Mouse (Mus musculus) spleen, embryonic (tissue): ENCODE results near the gene Ssh1.

Experiments used
- CTCF ChIA-PET: fragments of 350-600 bp; sonication (Branson Sonifier 250); formaldehyde crosslinking; loops from one replicate; lab custom pipeline; 2022; lab: Charles Lee

Ssh1 gene

DNA sequence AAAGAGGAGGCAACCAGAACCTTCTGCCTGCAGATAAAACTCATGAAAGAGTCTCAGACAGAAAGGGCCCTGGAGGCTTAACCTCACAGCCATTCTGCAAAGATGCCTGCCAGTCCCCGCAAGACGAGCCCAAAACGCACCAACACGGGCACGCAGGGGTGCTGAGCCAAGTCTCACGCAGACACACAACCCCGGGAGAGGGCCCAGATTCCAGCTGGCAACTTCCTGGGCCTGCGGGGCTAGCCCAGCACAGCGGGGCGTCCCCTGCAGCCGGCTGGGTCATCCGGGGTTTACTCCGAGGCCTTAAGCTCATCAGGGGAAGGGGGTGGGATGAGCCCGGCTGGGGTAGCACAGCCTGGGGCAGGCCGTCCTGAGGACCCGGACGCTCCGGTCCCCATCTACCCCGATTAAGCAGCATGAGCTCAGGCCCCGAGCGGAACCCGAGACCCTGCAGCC lies 635 bp downstream of the Ssh1 start:
- CTCF ChIA-PET, result interaction anchor here (0.6 kb wide), 1 partner anchor 61 kb away, joined by 4 read pairs; no protein-coding TSS in a partner anchor

DNA sequence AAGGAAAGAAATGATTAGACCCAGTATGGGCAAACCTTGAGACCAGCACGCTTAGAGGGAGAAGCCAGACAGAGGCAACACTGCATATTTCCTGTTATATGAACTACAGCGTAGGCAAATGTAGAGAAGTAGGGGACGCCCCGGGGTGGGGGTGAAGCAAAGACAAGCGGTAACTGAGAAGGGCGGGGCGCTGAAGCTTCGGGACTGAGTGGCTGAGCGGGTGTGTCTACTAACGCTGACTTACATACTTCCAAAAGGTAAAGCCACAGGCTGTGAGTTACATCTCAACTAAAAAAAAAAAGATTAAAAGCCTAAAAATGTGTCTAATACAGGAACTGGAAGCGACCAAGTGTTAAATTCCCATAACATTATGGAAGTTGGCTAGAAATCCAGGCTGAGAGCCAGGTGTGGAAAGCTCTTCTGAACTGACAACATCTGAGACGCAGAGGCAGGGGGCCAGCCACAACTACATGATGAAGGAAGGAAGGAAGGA lies 1.3 kb downstream of the Ssh1 start:
- CTCF ChIA-PET, result no interaction called here

DNA sequence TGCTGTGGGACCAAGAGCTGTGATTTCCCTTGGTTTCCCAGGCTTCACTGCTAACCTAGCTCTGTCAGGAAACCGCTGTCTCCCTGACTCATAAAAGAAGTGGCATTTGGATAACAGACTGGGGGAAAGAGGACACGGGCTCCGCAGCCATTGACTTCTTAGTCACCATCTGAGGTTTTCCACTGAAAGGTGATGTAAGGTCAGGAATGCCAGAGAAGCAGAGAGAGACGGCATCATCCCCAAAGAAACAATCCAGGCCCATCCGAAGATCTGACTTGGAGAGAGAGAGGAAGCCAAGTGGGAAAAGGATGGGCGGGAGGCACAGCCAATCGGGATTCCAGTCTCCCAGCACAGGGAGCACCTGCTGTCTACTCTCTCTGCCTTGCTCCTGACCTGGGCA lies 2.6 kb downstream of the Ssh1 start:
- CTCF ChIA-PET, result no interaction called here

DNA sequence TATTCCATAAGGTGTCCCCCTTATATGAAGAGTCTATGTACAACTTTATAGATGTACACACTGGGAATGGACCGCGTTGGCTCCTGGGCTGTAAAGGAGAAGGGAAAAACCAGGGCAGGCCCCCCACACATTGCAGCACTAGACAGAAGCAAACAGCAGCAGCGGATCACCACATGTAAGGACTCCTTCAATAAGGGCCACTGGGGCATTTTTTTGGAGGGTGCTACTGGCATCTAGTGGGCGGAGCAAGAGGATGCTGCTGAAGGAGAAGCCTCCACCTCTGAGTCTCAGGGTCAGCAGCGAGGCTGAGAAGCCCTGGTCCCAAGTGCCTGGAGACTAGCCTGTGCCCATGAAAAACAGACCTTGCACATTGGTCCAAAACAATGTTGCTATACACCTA lies 3.1 kb downstream of the Ssh1 start:
- CTCF ChIA-PET, result interaction anchor here (0.6 to 0.7 kb wide), 2 partner anchors 21 to 350 kb away, joined by 3 to 4 read pairs; no protein-coding TSS in a partner anchor

DNA sequence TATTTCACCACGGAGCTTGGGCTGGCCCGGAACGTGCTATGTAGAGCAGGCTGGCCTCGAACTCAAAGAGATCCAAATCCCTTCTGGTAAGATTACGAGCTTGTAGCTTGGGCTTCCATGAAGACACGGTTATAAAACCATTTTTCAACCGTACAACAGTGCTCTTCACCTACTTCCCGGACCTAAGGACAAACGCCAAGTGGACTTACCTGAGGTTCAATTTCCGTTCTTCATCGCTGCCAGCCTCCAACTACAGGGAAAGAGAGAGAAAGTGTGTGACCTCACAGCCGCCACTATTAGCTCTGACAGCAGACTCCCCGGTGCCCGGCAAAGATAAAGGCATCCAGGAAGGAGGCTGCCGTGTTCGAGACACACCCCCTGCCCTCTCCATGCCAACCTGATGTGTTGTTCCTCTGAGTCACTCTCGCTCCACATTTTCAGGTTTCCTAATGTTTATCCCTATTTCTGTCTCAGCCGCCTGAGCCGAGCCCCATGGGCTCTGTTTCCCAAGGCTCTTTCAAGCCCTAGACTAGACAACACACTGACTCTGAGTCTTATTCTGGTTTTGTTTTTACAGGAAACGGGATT lies 4.2 kb downstream of the Ssh1 start:
- CTCF ChIA-PET, result interaction anchor here (0.6 kb wide), 1 partner anchor 351 kb away, joined by 4 read pairs; no protein-coding TSS in a partner anchor

DNA sequence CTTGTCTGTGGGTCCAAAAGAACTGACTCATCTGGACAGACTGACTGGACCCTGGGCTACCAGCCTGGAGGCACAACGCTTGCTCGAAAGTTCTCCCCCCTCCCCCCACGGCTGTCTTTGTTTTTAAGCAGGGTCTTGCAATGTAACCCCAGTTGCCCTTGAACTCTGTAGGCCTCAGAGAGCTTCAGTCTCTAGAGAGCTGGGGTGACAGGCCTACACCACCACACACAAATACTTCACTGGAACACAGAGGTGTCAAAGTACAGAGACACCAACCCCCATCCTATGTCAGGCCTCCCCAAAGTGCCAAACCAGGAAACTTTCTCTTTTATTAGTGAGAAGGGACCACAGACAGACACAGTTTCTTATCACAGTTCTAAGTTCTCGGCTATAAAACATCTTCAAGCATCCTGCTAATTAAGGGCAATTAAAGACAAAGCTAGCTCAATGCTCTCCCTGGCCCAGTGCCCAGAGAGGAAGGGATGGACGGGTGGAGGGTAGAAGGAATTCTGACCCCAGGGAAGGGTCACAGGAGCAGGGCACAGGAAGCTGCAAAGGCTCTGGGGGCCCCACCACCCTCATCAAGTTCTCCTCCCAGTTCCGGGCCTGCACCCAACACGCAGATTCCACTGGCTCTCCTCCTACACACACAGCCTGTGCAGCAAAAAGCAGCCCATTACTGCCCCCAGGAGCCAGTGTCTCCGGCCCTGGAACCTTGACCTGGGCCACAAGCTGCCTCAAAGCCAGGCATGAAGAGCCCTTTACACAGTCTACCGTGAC lies 7.3 kb downstream of the Ssh1 start:
- CTCF ChIA-PET, result interaction anchor here (0.6 kb wide), 1 partner anchor 112 kb away, joined by 9 read pairs; no protein-coding TSS in a partner anchor

DNA sequence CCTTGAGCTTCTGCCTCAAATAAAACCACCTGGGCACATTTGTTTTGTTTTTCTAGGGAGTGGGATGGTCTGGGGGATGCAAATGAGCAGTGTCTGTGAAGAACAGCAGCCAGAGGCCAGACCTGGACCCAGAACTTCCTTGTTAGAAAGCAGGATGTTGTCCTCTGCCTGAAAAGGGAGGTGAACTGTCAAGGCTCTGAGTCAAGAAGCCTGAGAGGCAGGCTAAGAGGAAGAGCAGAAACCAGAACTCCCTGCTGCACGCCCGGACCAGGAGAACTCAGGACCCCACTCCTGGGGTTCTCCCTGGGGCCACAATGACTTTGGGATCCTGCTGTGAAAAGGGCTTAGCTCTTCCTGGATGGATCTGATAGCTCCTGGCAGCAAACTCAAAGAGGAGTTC lies 8.0 kb downstream of the Ssh1 start:
- CTCF ChIA-PET, result interaction anchor here (0.6 kb wide), 1 partner anchor 111 kb away, joined by 9 read pairs; no protein-coding TSS in a partner anchor

DNA sequence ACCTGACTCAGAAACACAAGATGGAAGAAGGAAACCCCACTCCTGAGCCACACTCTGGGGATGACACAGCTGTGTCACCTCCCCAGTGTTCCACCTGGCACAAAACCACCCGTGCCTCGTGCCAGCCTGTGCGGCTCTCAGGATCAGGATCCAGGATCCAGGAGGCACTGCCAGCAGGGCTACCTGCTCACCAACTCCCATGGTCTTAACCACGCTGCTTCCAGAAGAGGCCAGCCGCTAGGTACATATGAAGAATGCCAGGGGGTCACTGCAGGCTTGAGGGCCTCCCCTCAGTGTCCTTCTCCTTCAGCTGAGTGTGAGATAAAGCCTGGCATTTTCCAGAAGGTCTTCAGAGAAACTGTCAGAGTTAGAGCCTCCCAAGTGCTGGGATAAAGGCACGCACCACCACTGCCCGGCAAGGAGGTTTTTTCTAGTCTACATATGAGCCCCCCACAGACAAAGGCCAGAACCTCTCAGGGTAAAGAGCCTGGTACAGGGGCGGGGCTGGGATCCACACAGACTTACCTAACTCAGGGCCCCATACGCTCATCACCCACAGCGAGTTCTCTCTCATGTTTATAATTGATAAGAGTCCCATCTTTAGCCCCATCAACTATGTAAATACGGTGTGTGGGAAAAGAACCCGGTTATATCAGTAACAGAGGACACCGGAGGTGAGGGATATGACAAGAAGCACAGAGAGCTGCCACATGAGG lies 9.5 kb downstream of the Ssh1 start:
- CTCF ChIA-PET, result no interaction called here

DNA sequence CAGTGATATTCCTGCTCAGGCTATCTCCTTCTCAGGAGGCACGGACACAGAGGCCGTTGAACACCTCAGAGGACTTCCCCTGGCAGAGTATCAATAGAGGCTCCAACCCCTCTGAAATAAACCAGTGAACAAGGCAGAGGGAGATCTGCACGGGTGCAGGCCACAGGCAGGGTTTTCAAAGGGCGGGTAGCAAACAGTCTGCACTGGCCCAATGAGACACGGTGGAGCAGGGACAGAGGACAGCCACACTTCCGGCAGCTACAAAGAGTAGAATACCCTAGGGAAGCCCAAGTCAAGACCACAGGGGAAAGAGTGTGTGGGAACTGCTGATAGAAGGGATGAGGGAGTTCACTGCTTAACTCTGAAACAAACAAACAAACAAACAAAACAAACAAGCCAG lies 10.2 kb downstream of the Ssh1 start:
- CTCF ChIA-PET, result no interaction called here

DNA sequence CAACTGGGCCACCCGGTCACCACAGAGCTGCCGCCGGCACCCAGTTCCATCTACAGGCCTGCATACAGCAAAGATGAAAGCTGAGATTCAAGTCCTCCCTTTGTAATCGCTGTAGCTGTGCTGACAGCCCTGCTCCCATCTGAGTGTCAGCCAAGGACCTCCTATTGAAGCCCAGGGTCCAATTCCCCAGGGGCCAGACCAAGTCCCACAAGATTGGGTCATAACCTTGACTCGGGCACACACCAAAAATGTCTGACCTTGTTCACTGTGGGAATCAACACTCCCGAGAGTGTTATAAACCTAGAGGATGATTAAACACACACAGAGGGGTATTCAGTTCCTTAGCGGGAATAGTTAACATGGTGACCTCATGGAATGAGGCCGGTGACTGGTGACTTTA lies 11.9 kb downstream of the Ssh1 start:
- CTCF ChIA-PET, result interaction anchor here (0.6 kb wide), 1 partner anchor 43 kb away, joined by 3 read pairs; no protein-coding TSS in a partner anchor

DNA sequence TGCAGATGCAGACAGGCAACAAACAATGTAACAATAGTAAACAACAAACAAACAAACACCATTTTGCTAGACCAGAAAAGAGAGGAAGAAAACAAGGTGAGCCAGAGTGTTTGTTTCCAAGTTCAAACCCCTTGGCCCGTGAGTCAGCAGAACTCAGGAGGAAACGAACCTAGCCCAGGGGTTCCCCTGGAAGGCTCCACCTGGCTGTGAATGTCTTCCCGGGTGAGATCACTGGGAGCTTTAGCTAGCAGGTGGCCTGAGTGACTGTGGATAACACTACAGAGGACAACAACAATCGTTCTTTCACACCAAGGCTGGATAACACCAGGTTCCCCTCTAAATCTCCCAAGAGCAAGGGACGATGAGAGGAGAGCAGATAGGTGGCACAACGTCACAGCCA lies 12.5 kb downstream of the Ssh1 start:
- CTCF ChIA-PET, result no interaction called here

DNA sequence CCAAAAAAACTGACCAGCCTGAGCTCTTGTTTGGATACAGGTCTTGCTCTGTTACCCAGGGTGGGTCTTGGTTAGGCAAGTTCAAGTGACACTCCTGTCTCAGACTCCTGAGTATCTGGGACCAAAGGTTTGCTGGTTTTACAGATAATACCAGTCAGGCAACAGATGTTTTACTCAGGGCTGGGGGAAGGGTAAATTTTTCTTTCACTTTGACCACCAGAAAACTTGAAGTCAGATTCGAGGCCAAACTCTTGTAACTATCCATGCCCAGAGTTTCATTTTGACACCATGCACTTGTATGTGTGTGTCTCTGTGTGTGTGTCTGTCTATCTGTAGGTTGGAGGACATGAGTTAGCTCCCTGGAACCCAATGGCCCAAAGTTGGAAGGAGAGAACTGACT lies 13.2 kb downstream of the Ssh1 start:
- CTCF ChIA-PET, result no interaction called here

DNA sequence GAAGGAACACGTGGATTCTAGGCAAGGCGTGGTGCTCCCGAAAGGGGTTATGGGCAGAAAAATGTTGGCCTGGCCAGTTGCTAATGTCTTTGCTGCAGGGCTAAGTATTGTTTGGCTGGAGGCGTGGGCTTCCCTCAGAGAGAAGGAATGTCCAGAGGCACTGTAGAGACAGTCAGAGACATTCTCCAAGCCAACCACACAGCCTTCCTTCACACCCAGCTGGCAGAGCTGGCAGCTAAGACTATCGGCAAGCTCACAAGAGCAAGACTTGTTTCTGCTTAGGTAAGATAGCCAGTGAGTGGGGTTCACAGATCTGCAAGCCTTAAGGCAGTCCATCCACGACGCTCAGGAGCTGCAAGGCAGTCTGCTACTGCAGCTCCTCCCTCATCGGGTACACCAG lies 16.4 kb downstream of the Ssh1 start:
- CTCF ChIA-PET, result no interaction called here

DNA sequence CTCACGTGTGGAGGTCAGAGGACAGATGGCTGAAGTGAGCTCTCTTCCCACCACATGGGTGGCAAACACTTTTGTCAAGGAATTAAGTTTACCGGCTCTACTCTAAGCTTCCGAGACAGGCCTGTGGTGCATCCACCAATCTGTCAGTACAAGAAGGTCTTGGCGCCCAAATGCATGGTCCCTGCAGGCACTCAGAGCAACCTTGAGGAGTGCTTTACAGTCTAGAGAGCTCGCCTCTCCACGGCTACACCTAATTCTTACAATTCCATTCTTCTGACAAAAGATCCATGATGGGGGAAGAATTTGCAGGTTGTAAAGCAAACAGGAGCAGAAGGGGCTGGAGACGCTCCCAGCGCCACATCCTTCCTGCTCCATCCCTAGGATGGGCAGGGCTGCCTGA lies 17.1 kb downstream of the Ssh1 start:
- CTCF ChIA-PET, result no interaction called here

DNA sequence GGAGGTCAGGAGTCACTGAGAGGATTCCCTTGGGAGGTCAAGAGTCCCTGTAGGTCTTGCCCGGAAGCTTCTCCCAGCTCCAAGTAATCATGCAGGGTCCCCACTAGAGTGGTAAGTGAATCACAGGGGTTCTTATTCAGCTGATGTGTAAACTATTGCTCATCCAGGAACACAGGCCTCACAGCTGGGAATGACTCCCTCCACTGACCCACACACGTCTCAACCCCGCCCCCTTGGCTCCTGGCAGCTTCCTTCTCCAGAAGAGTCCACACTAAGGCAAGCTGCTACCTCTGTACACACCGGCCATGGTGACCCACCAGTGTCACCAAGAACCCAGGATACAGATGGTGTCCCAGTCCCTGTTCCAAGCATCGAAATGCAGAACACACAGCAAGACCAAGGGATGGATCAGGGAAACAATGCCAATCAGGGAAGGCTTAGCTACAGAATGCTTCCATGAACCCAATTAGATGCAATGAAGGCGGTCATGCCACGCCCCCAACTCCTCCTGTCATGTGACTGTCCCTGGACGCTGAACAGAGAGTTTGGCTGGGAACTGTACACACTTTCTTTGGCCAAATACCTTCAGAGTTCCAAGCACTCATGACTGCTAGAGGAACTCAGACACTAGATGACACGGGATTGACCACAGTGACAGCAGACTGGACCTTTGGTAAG lies 18.0 kb downstream of the Ssh1 start:
- CTCF ChIA-PET, result interaction anchor here (0.6 kb wide), 1 partner anchor 37 kb away, joined by 3 read pairs; no protein-coding TSS in a partner anchor

DNA sequence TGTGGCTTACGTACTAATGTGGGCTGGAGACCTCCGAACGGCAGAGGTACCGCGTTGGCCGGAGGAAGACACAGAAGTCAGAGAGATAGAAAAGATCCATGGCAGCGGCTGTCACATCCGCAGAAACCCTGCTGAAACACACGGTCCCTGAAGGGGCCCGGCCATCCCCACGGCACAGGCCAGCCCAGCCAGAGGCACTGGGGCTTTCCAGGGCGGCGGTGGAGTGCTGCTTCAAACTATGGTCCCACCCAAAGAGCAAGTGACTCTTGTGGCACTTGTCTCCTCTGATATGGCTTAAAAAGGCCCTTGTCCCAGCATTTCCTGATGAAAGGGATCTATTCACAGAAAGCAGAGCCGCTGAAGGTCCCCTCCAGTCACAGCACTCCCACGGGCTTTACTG lies 19.1 kb downstream of the Ssh1 start:
- CTCF ChIA-PET, result no interaction called here

DNA sequence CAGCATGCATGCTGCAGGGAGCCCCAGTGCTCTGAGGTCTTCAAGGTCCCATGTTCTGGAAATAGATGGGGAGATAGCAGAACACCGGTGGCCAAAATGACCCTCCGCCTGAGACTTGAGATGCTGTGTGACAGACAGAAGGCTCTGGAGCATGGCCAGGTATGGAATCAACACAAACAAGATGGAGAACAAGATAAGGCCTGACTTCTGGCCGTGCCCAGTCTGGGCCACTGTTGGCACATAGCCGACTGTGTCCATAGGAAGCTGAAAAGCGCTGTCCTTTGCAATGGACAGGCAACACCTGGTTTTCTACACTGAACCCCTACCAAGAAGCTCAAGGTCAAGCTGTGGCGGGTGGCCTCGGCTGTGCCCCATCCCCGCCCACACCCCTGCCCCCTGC lies 19.9 kb downstream of the Ssh1 start:
- CTCF ChIA-PET, result no interaction called here

DNA sequence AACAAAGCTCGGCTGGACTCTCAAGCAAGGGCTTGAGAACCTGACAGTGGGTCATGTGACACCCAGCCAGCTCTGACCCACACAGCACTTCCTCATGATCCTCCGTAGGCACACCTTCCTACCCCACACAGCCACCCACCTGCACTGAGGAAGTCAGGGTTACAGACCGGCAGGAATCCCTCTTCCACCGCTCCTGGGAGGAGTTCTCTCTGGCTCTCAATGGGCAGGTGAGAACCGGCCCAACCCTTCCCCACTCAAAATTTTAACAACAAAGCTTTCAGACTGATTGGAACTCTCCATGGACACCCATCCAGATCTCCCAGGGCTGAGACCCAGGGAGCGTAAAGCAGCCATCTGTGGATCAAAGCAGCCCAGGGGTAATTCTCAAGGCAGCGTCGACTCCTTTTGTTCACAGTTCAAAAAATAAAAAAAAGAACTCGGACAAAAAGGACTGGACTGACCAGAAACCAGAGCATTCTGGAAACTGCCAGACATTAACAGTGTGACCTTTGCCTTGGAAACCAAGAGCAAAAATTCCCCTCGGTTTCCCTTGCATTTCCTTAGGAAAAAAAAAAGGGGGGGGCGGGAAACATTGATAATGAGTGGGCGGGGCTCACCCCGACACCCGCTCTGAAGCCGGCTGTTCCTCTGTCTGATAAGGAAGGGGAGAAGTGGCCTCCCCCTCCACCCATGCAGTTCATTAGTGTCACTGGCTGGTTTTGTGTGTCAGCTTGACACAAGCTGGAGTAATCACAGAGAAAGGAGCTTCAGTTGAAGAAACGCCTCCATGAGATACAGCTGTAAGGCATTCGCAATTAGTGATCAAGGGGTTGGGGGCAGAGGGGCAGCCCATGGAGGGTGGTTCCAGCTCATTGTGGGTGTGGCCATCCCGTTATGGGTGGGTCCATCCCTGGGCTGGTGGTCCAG lies 20.8 kb downstream of the Ssh1 start:
- CTCF ChIA-PET, result no interaction called here

DNA sequence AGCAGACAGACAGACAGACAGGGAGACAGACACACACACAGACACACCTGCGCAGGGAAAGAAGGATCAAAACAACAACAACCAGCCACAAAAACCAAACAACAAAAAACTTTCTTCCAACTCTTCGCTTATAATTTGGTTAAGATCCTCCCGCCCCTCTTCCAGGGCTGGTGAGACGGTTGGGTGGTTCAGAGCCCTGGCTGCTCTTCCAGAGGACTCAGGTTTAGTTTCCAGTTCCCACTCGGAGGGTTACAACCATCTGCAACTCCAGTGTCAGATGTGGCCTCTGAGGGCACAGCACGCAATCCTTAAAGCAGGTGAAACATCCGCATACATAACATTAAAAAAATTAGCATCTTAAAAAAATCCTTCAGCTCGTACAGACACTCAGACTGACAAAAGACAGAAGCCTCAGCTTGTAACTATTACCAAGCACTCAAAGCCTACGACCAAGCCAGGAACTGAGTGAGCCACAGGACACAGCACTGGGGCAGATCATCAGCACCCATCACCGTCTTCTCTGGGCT lies 22.2 kb downstream of the Ssh1 start:
- CTCF ChIA-PET, result no interaction called here

DNA sequence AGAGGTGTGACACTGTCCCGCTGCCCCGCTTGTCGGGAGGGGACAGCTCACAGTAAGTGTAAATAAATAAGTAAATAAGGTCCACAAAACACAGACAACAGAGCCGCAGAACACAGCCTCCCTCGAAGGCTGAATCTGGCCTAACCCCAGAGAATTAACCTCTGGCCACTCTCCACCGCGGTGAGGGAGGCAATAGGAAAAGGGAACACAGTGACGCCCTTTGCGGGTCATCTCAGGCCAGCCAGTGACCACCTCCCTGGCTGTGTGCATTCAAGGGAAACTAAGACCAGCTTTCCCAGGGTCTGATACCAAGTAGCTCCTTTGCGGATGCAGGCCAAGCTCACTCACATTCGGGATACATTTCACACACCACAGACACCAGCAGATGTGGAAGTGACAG lies 25.3 kb downstream of the Ssh1 start:
- CTCF ChIA-PET, result no interaction called here
